Mouse (Mus musculus) midbrain, embryonic 13.5 days (tissue): ENCODE measurements around the gene Pkm. TPM values are rescaled to one million over a fixed set of nuclear protein-coding genes. Genes with fewer than 3 reads are reported as not detected.

Source experiments
- ATAC-seq: fragments of 200-750 bp; cut with Nextera tagmentation; 2 replicates; pipeline ENCODE4 v1.8.0; 2017; ENCODE audit warnings: mild to moderate bottlenecking, moderate TSS enrichment, moderate library complexity
- H3K27ac ChIP-seq: fragments of 300-500 bp; sonication (generic); 2 replicates; pipeline ENCODE4 v1.5.1; 2015; ENCODE audit warnings: inconsistent platforms, mild to moderate bottlenecking, moderate library complexity
- H3K27me3 ChIP-seq: fragments of 300-500 bp; sonication (generic); 2 replicates; pipeline ENCODE4 v1.6.1; 2015; ENCODE audit warnings: mild to moderate bottlenecking, inconsistent platforms
- H3K36me3 ChIP-seq: fragments of 300-500 bp; sonication (generic); 2 replicates; pipeline ENCODE4 v1.6.1; 2015; ENCODE audit warnings: mild to moderate bottlenecking, inconsistent platforms
- H3K4me1 ChIP-seq: fragments of 300-500 bp; sonication (generic); replicated peaks from 2 replicates; pipeline ENCODE4 v1.6.1; 2015; ENCODE audit warnings: inconsistent platforms
- H3K4me2 ChIP-seq: fragments of 300-500 bp; sonication (generic); replicated peaks from 2 replicates; pipeline ENCODE4 v1.6.1; 2015; ENCODE audit warnings: moderate library complexity, mild to moderate bottlenecking, inconsistent platforms
- H3K4me3 ChIP-seq: fragments of 300-500 bp; sonication (generic); replicated peaks from 2 replicates; pipeline ENCODE4 v1.5.1; 2015; ENCODE audit warnings: mild to moderate bottlenecking, inconsistent platforms
- H3K9ac ChIP-seq: fragments of 300-500 bp; sonication (generic); replicated peaks from 2 replicates; pipeline ENCODE4 v1.6.1; 2015; ENCODE audit warnings: mild to moderate bottlenecking, inconsistent platforms
- H3K9me3 ChIP-seq: fragments of 300-500 bp; sonication (generic); 2 replicates; pipeline ENCODE4 v1.6.1; 2016; ENCODE audit warnings: mild to moderate bottlenecking, inconsistent platforms
- WGBS: fragments of 180-500 bp; shearing (Covaris S2); methylation state at CpG from one replicate; pipeline ENCODE4 v1.1.7; 2015; 5-methylcytosine and 5-hydroxymethylcytosine counted together
- polyA plus RNA-seq: library from polyadenylated mRNA; unstranded; fragments of >200 nt; fragmentation: Nextera tagmentation; extraction: Ambion mirVana; gene quantifications from 2 replicates; pipeline ENCODE4 v1.2.1, GENCODE M21; 2015

The Pkm gene
- polyA plus RNA-seq, 1 experiment from 2014 or later = 1,429 TPM

GRCm38 (mm10) chr9:59692145-59692544, 36.0 kb downstream of the Pkm start:
- Histone ChIP-seq H3K9me3 (no peaks in the 10 kb centered on the region), H3K4me2 (peak overlapping the region; percentile 59), H3K4me1 (peaks cover 10% of the 10 kb centered on the region), H3K27ac (0 out of 2 replicates have a peak overlapping the region, but pooled peaks have one; percentile 35), H3K27me3 (peaks cover 5% of the 10 kb centered on the region; the same call in 1 of the 2 replicates), H3K9ac (no peak overlapping the region), H3K4me3 (peak overlapping the region; percentile 32), H3K36me3 (no peaks in the 10 kb centered on the region)
- WGBS = 39% methylated on average over 9 of the region's 9 CpGs
- ATAC-seq = peak; percentile 74

- 67% methylated on average over 16 of the region's 16 CpGs for WGBS
These were observed 38.6 kb downstream of the Pkm start for GRCm38 (mm10) chr9:59694571-59695450.

GRCm38 (mm10) chr9:59695451-59695813, 39.3 kb downstream of the Pkm start:
- H3K27me3 ChIP-seq = peaks cover 5% of the 10 kb centered on the region; the same call in 1 of the 2 replicates
- H3K9me3 ChIP-seq = no peaks in the 10 kb centered on the region
- no peak for ATAC-seq
- H3K27ac ChIP-seq = no peak overlapping the region
- WGBS = 61% methylated on average over 3 of the region's 3 CpGs
- no peak overlapping the region for H3K9ac ChIP-seq
- no peak overlapping the region for H3K4me3 ChIP-seq
- H3K36me3 ChIP-seq = no peaks in the 10 kb centered on the region
- H3K4me2 ChIP-seq = no peak overlapping the region
- H3K4me1 ChIP-seq = peaks cover 10% of the 10 kb centered on the region

More at GRCm38 (mm10) chr9:59694571-59695450, 38.6 kb downstream of the Pkm start:
- Histone ChIP-seq H3K27ac (no peak overlapping the region), H3K4me2 (no peak overlapping the region), H3K9ac (no peak overlapping the region), H3K27me3 (peaks cover 5% of the 10 kb centered on the region; the same call in 1 of the 2 replicates), H3K4me3 (no peak overlapping the region), H3K36me3 (no peaks in the 10 kb centered on the region), H3K9me3 (no peaks in the 10 kb centered on the region), H3K4me1 (peaks cover 10% of the 10 kb centered on the region)
- ATAC-seq = no peak

- Histone ChIP-seq H3K27me3 (peaks cover 5% of the 10 kb centered on the region; the same call in 1 of the 2 replicates), H3K9ac (no peak overlapping the region), H3K36me3 (no peaks in the 10 kb centered on the region), H3K27ac (no peak overlapping the region), H3K9me3 (no peaks in the 10 kb centered on the region), H3K4me1 (peaks cover 10% of the 10 kb centered on the region), H3K4me2 (no peak overlapping the region), H3K4me3 (no peak overlapping the region)
- ATAC-seq = no peak
- whole genome bisulfite sequencing = 82% methylated on average over 3 of the region's 3 CpGs
These were observed 40.2 kb downstream of the Pkm start for GRCm38 (mm10) chr9:59696381-59696780.

GRCm38 (mm10) chr9:59701094-59701493, 44.9 kb downstream of the Pkm start:
- no peaks in the 10 kb centered on the region for H3K4me1 ChIP-seq
- no peak overlapping the region for H3K4me3 ChIP-seq
- H3K4me2 ChIP-seq = no peak overlapping the region
- no peaks in the 10 kb centered on the region for H3K9me3 ChIP-seq
- no peak overlapping the region for H3K9ac ChIP-seq
- no peak overlapping the region for H3K27ac ChIP-seq
- WGBS = 82% methylated on average over 7 of the region's 7 CpGs
- no peak for ATAC-seq
- no peaks in the 10 kb centered on the region for H3K27me3 ChIP-seq
- H3K36me3 ChIP-seq = no peaks in the 10 kb centered on the region

- Histone ChIP-seq H3K9me3 (no peaks in the 10 kb centered on the region), H3K27me3 (no peaks in the 10 kb centered on the region), H3K4me1 (no peaks in the 10 kb centered on the region), H3K4me3 (no peak overlapping the region), H3K4me2 (no peak overlapping the region), H3K9ac (no peak overlapping the region), H3K36me3 (no peaks in the 10 kb centered on the region), H3K27ac (no peak overlapping the region)
- ATAC-seq = no peak
- 76% methylated on average over 6 of the region's 6 CpGs for WGBS
These were observed 46.9 kb downstream of the Pkm start for GRCm38 (mm10) chr9:59703099-59703498.

DNA sequence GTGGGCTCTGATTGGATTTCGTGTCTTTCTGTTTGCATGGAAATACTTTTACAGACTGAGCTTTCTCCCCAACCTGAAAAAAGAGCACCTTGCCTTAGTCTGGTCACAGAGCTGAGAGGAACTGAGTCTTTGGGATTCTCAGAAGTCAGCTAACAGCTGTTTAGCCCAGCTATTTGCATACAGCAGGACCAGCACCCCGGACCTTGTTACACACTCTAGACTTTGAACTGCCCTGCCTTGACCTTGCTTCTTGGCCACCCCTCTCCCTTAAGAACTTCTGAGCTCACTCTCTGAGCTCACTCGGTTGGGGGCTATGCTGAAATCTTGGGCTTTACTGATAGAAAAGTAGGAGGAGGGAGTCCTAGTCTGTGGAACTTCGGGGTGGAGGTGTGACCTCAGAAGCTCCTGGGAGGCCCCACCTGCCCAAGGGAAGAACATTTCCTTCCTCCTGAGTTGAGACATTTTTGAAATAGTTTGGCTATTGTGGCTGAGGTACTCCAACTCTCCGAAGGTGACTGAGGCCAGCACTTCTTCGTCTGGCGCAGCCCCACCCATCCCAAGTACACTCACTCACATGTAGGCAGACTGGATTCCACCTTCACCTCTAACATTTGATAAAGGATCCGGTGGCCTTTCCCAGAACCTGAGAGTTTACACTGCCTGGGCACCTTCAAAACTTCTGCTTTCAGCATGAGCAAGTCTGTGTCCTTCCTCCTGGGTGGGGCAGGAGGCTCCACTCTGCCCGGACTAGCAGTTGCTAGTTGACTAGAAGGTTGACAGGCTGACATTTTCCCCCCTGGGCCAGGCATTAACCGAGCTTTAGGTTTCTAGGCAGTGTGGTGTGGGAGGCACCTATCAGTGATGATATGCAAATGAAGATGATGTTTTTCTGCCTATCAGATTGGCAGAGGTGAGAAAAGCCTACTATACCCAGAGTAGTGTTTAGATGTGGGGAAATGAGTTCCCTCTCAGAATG, 51.0 kb downstream of the Pkm start:
- no peaks in the 10 kb centered on the region for H3K4me1 ChIP-seq
- ATAC-seq = no peak
- no peak overlapping the region for H3K4me3 ChIP-seq
- WGBS = 75% methylated on average over 10 of the region's 10 CpGs
- H3K27me3 ChIP-seq = no peaks in the 10 kb centered on the region
- H3K27ac ChIP-seq = no peak overlapping the region
- H3K9me3 ChIP-seq = no peaks in the 10 kb centered on the region
- no peaks in the 10 kb centered on the region for H3K36me3 ChIP-seq
- H3K4me2 ChIP-seq = no peak overlapping the region
- no peak overlapping the region for H3K9ac ChIP-seq

- H3K4me2 ChIP-seq = no peak overlapping the region
- no peaks in the 10 kb centered on the region for H3K4me1 ChIP-seq
- H3K27me3 ChIP-seq = no peaks in the 10 kb centered on the region
- no peak overlapping the region for H3K27ac ChIP-seq
- H3K9ac ChIP-seq = no peak overlapping the region
- H3K9me3 ChIP-seq = no peaks in the 10 kb centered on the region
- no peak overlapping the region for H3K4me3 ChIP-seq
- no peak for ATAC-seq
- 86% methylated on average over 3 of the region's 3 CpGs for WGBS
- no peaks in the 10 kb centered on the region for H3K36me3 ChIP-seq
These were observed 53.1 kb downstream of the Pkm start for GRCm38 (mm10) chr9:59709225-59709624.

GRCm38 (mm10) chr9:59716275-59716898, 60.2 kb downstream of the Pkm start:
- Histone ChIP-seq H3K4me3 (no peak overlapping the region), H3K9me3 (no peaks in the 10 kb centered on the region), H3K36me3 (no peaks in the 10 kb centered on the region), H3K9ac (no peak overlapping the region), H3K27ac (no peak overlapping the region), H3K4me2 (no peak overlapping the region), H3K4me1 (no peaks in the 10 kb centered on the region), H3K27me3 (no peaks in the 10 kb centered on the region)
- WGBS = 79% methylated on average over 7 of the region's 7 CpGs
- no peak for ATAC-seq

DNA sequence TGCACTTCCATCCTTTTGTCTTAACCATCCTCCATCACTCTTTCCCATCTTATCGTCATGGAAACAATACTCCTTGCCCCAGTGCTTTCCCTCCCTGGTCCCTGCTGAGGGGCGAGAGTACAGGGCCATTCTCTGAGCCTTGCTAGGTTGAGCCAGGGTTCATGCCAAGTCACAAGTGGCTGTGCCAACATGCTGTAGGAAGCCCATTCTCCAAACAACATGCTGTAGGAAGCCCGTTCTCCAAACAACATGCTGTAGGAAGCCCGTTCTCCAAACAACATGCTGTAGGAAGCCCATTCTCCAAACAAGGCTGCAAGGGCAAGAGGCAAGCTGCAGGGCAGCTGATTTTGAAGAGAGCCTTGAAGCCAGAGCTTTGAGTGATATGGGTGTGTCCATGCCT, 62.1 kb downstream of the Pkm start:
- H3K4me1 ChIP-seq = peaks cover under 1% of the 10 kb centered on the region
- 87% methylated on average over 4 of the region's 4 CpGs for WGBS
- H3K27ac ChIP-seq = no peak overlapping the region
- H3K4me3 ChIP-seq = no peak overlapping the region
- H3K4me2 ChIP-seq = no peak overlapping the region
- no peak for ATAC-seq
- no peak overlapping the region for H3K9ac ChIP-seq
- no peaks in the 10 kb centered on the region for H3K36me3 ChIP-seq
- no peaks in the 10 kb centered on the region for H3K27me3 ChIP-seq
- H3K9me3 ChIP-seq = no peaks in the 10 kb centered on the region

- WGBS = 89% methylated on average over 5 of the region's 5 CpGs
- H3K4me1 ChIP-seq = peaks cover 10% of the 10 kb centered on the region
- no peaks in the 10 kb centered on the region for H3K36me3 ChIP-seq
- no peaks in the 10 kb centered on the region for H3K9me3 ChIP-seq
- no peak overlapping the region for H3K9ac ChIP-seq
- no peak for ATAC-seq
- no peak overlapping the region for H3K27ac ChIP-seq
- no peak overlapping the region for H3K4me3 ChIP-seq
- no peak overlapping the region for H3K4me2 ChIP-seq
- no peaks in the 10 kb centered on the region for H3K27me3 ChIP-seq
These were observed 65.0 kb downstream of the Pkm start for GRCm38 (mm10) chr9:59721144-59721543.
